Mouse (Mus musculus): ENCODE measurements around the gene Cyp2c37.
"Not testable (repeated sequence)": the region's sequence is repeated elsewhere in the genome, so short reads cannot be mapped to it uniquely, and the experiment has no call there.

Cyp2c37 gene

GRCm38 (mm10) chr19:39992140-39992539, at the start of gene Cyp2c37:
TSS of gene Cyp2c37 (plus strand) at chr19:39992424.
- not testable (repeated sequence) for DNase-seq (ENCODE audit: low read depth, low spot score)

- not testable (repeated sequence) for DNase-seq (ENCODE audit: low read depth, low spot score)
Observed at GRCm38 (mm10) chr19:39960861-39961260, 31.4 kb upstream of the Cyp2c37 start.

GRCm38 (mm10) chr19:39971096-39971495, 21.1 kb upstream of the Cyp2c37 start:
- not testable (repeated sequence) for DNase-seq (ENCODE audit: low read depth, low spot score)

GRCm38 (mm10) chr19:39989471-39989870, 2.8 kb upstream of the Cyp2c37 start:
- no peak for DNase-seq (ENCODE audit: low read depth, low spot score)
